Comparison of ENCODE assay signal across 33 mouse cellular contexts in genomic region chr11:6596616-6597015, GRCm38 (mm10). TPM values are rescaled to one million over a fixed set of nuclear protein-coding genes. Genes with fewer than 3 reads are reported as not detected.
DNase-seq lines count a peak whose midpoint lies in the region; ATAC-seq lines count a peak whose summit lies in the region.
"Had no signal": no experiment of that assay in that cellular context is flagged by ENCODE, and none has a peak within 500 bp of the region (broad histone marks: within the 10 kb centered on the region; RNA-seq: fewer than 3 reads in every experiment).

No protein-coding gene starts in this region.

- H3K27me3 ChIP-seq in forebrain, embryonic 12.5 days = peaks cover under 1% of the 10 kb centered on the region; the same call in 1 of the 2 replicates
- no peaks in the 10 kb centered on the region for H3K27me3 ChIP-seq in forebrain, embryonic 15.5 days
- no peaks in the 10 kb centered on the region for H3K27me3 ChIP-seq in hindbrain, embryonic 13.5 days
- no peaks in the 10 kb centered on the region for H3K27me3 ChIP-seq in hindbrain, embryonic 14.5 days (ENCODE audit: control insufficient read depth, insufficient read depth, low read length)
- no peaks in the 10 kb centered on the region for H3K27me3 ChIP-seq in midbrain, embryonic 13.5 days
- no peaks in the 10 kb centered on the region for H3K27me3 ChIP-seq in midbrain, embryonic 11.5 days (ENCODE audit: control insufficient read depth, insufficient read depth, low read length)
- no peaks in the 10 kb centered on the region for H3K27me3 ChIP-seq in midbrain, embryonic 16.5 days (ENCODE audit: control insufficient read depth, insufficient read depth, low read depth, low read length)
- H3K27me3 ChIP-seq: CH12.LX; embryonic facial prominence, embryonic 12.5 days; lung, embryonic 15.5 days; neural tube, embryonic 15.5 days; stomach, embryonic 15.5 days had no signal

- peaks cover 82% of the 10 kb centered on the region for H3K36me3 ChIP-seq in forebrain, embryonic 12.5 days (replicated peaks)
- H3K36me3 ChIP-seq in forebrain, embryonic 15.5 days = peaks cover 65% of the 10 kb centered on the region
- H3K36me3 ChIP-seq in hindbrain, embryonic 13.5 days = peaks cover 88% of the 10 kb centered on the region
- peaks cover 83% of the 10 kb centered on the region for H3K36me3 ChIP-seq in hindbrain, embryonic 14.5 days (replicated peaks; ENCODE audit: control insufficient read depth, insufficient read depth)
- H3K36me3 ChIP-seq in midbrain, embryonic 13.5 days = peaks cover 87% of the 10 kb centered on the region
- peaks cover 29% of the 10 kb centered on the region for H3K36me3 ChIP-seq in midbrain, embryonic 11.5 days (ENCODE audit: control insufficient read depth, insufficient read depth, low read length)
- peaks cover 27% of the 10 kb centered on the region for H3K36me3 ChIP-seq in midbrain, embryonic 16.5 days (ENCODE audit: control insufficient read depth, insufficient read depth, low read length)

- H3K27ac ChIP-seq in forebrain, embryonic 12.5 days = 0 out of 2 replicates have a peak overlapping the region, but pooled peaks have one; percentile 8
- H3K27ac ChIP-seq in forebrain, embryonic 15.5 days (replicated peaks) = no peak overlapping the region
- peak overlapping the region; percentile 89 for H3K27ac ChIP-seq in hindbrain, embryonic 13.5 days
- no peak overlapping the region for H3K27ac ChIP-seq in hindbrain, embryonic 14.5 days
- H3K27ac ChIP-seq in midbrain, embryonic 13.5 days = peak overlapping the region; percentile 88; the same call in 1 of the 2 replicates
- H3K27ac ChIP-seq in midbrain, embryonic 11.5 days (ENCODE audit: low read depth, low read length) = no peak overlapping the region
- peak overlapping the region; percentile 68; the same call in 1 of the 2 replicates for H3K27ac ChIP-seq in midbrain, embryonic 16.5 days (ENCODE audit: low read length)
- H3K27ac ChIP-seq: embryonic facial prominence, embryonic 12.5 days; heart, embryonic 10.5 days; heart, embryonic 15.5 days; lung, embryonic 15.5 days; stomach, embryonic 15.5 days had no signal

- 93% methylated on average over 3 of the region's 3 CpGs for whole genome bisulfite sequencing in forebrain, embryonic 12.5 days
- 80% methylated on average over 3 of the region's 3 CpGs for WGBS in forebrain, embryonic 15.5 days
- WGBS in hindbrain, embryonic 13.5 days = 90% methylated on average over 3 of the region's 3 CpGs
- 81% methylated on average over 3 of the region's 3 CpGs for WGBS in hindbrain, embryonic 14.5 days
- WGBS in midbrain, embryonic 13.5 days = 79% methylated on average over 3 of the region's 3 CpGs
- WGBS in midbrain, embryonic 11.5 days = 90% methylated on average over 3 of the region's 3 CpGs
- 88% methylated on average over 3 of the region's 3 CpGs for WGBS in midbrain, embryonic 16.5 days

- H3K4me1 ChIP-seq in forebrain, embryonic 12.5 days = peaks cover 34% of the 10 kb centered on the region
- peaks cover 26% of the 10 kb centered on the region for H3K4me1 ChIP-seq in forebrain, embryonic 15.5 days
- H3K4me1 ChIP-seq in hindbrain, embryonic 13.5 days (replicated peaks) = peaks cover 43% of the 10 kb centered on the region
- H3K4me1 ChIP-seq in hindbrain, embryonic 14.5 days (replicated peaks; ENCODE audit: control insufficient read depth, insufficient read depth, low read length) = peaks cover 35% of the 10 kb centered on the region
- peaks cover 43% of the 10 kb centered on the region for H3K4me1 ChIP-seq in midbrain, embryonic 13.5 days (replicated peaks)
- peaks cover 19% of the 10 kb centered on the region for H3K4me1 ChIP-seq in midbrain, embryonic 11.5 days (ENCODE audit: control insufficient read depth, insufficient read depth, low read length)
- H3K4me1 ChIP-seq in midbrain, embryonic 16.5 days (ENCODE audit: control insufficient read depth, insufficient read depth, low read length) = peaks cover 21% of the 10 kb centered on the region
- H3K4me1 ChIP-seq: stomach, embryonic 15.5 days had no signal

- H3K4me3 ChIP-seq in forebrain, embryonic 12.5 days (replicated peaks) = no peak overlapping the region
- no peak overlapping the region for H3K4me3 ChIP-seq in forebrain, embryonic 15.5 days
- no peak overlapping the region for H3K4me3 ChIP-seq in hindbrain, embryonic 13.5 days
- no peak overlapping the region for H3K4me3 ChIP-seq in hindbrain, embryonic 14.5 days (replicated peaks; ENCODE audit: low read length)
- no peak overlapping the region for H3K4me3 ChIP-seq in midbrain, embryonic 13.5 days (replicated peaks)
- no peak overlapping the region for H3K4me3 ChIP-seq in midbrain, embryonic 11.5 days (ENCODE audit: low read depth, low read length)
- no peak overlapping the region for H3K4me3 ChIP-seq in midbrain, embryonic 16.5 days (ENCODE audit: low read depth, low read length)
- H3K4me3 ChIP-seq: embryonic facial prominence, embryonic 12.5 days; heart, embryonic 10.5 days; heart, embryonic 15.5 days; lung, embryonic 15.5 days; neural tube, embryonic 15.5 days; stomach, embryonic 15.5 days had no signal

- H3K4me2 ChIP-seq in forebrain, embryonic 12.5 days = no peak overlapping the region
- H3K4me2 ChIP-seq in forebrain, embryonic 15.5 days (replicated peaks) = no peak overlapping the region
- no peak overlapping the region for H3K4me2 ChIP-seq in hindbrain, embryonic 13.5 days
- no peak overlapping the region for H3K4me2 ChIP-seq in hindbrain, embryonic 14.5 days (replicated peaks)
- H3K4me2 ChIP-seq in midbrain, embryonic 13.5 days (replicated peaks) = no peak overlapping the region
- no peak overlapping the region for H3K4me2 ChIP-seq in midbrain, embryonic 11.5 days
- no peak overlapping the region for H3K4me2 ChIP-seq in midbrain, embryonic 16.5 days (ENCODE audit: low read length)
- H3K4me2 ChIP-seq: embryonic facial prominence, embryonic 12.5 days; heart, embryonic 15.5 days; lung, embryonic 15.5 days; neural tube, embryonic 15.5 days; stomach, embryonic 15.5 days had no signal

- no peaks in the 10 kb centered on the region for H3K9me3 ChIP-seq in forebrain, embryonic 12.5 days
- no peaks in the 10 kb centered on the region for H3K9me3 ChIP-seq in forebrain, embryonic 15.5 days
- H3K9me3 ChIP-seq in hindbrain, embryonic 13.5 days = no peaks in the 10 kb centered on the region
- H3K9me3 ChIP-seq in hindbrain, embryonic 14.5 days (ENCODE audit: control insufficient read depth, low read length) = no peaks in the 10 kb centered on the region
- H3K9me3 ChIP-seq in midbrain, embryonic 13.5 days = no peaks in the 10 kb centered on the region
- no peaks in the 10 kb centered on the region for H3K9me3 ChIP-seq in midbrain, embryonic 11.5 days (ENCODE audit: control insufficient read depth, low read length)
- no peaks in the 10 kb centered on the region for H3K9me3 ChIP-seq in midbrain, embryonic 16.5 days (replicated peaks; ENCODE audit: control insufficient read depth, low read length, poor library complexity, severe bottlenecking)
- H3K9me3 ChIP-seq: embryonic facial prominence, embryonic 12.5 days; heart, embryonic 10.5 days; heart, embryonic 15.5 days; lung, embryonic 15.5 days; neural tube, embryonic 15.5 days; stomach, embryonic 15.5 days had no signal

- ATAC-seq in forebrain, embryonic 12.5 days (ENCODE audit: low FRiP score) = no peak
- no peak for ATAC-seq in forebrain, embryonic 15.5 days (replicated peaks)
- no peak for ATAC-seq in hindbrain, embryonic 13.5 days (ENCODE audit: low FRiP score)
- ATAC-seq in hindbrain, embryonic 14.5 days (ENCODE audit: low FRiP score) = no peak
- no peak for ATAC-seq in midbrain, embryonic 13.5 days
- no peak for ATAC-seq in midbrain, embryonic 11.5 days (ENCODE audit: low FRiP score)
- no peak for ATAC-seq in midbrain, embryonic 16.5 days
- ATAC-seq: activated CD4-positive, CD25-positive, alpha-beta regulatory T cell, adult 4 months; inflammation-experienced regulatory T-cells, adult 6 months had no signal

- no peak for DNase-seq in hindbrain, embryonic 14.5 days (ENCODE audit: low spot score)
- no peak for DNase-seq in midbrain, embryonic 11.5 days (ENCODE audit: low spot score, missing footprints)
- DNase-seq in thymus, postnatal 14 days = no peak
- DNase-seq: adrenal gland, adult 2 months; adrenal gland, postnatal 36 days; embryo, embryonic 11 days; gastrocnemius, postnatal 14 days; kidney, adult 11 months; kidney, postnatal 14 days; layer of hippocampus, adult 9-11 months; retina, postnatal 1 day; right cerebral cortex, postnatal 14 days had no signal

- H3K9ac ChIP-seq in forebrain, embryonic 12.5 days = no peak overlapping the region
- no peak overlapping the region for H3K9ac ChIP-seq in forebrain, embryonic 15.5 days (replicated peaks)
- no peak overlapping the region for H3K9ac ChIP-seq in hindbrain, embryonic 13.5 days
- H3K9ac ChIP-seq in hindbrain, embryonic 14.5 days = no peak overlapping the region
- H3K9ac ChIP-seq in midbrain, embryonic 13.5 days (replicated peaks) = no peak overlapping the region
- no peak overlapping the region for H3K9ac ChIP-seq in midbrain, embryonic 11.5 days (ENCODE audit: low read length)
- H3K9ac ChIP-seq in midbrain, embryonic 16.5 days (ENCODE audit: low read depth, low read length) = no peak overlapping the region
- H3K9ac ChIP-seq: embryonic facial prominence, embryonic 12.5 days; heart, embryonic 15.5 days; lung, embryonic 15.5 days; neural tube, embryonic 15.5 days; stomach, embryonic 15.5 days had no signal

RNA-seq across cellular contexts. Expression of gene Nacad, which starts 9.2 kb away (rescaled TPM):
- polyA plus RNA-seq in forebrain, embryonic 12.5 days (2016; fragmentation: Nextera tagmentation; extraction: Ambion mirVana) = 56.3 and 63.2 TPM in 2 replicates
- polyA plus RNA-seq in forebrain, embryonic 15.5 days (2015; fragmentation: Nextera tagmentation; extraction: Ambion mirVana) = 66.9 and 67.4 TPM in 2 replicates
- 87.6 and 90.0 TPM in 2 replicates for polyA plus RNA-seq in hindbrain, embryonic 13.5 days (2015; fragmentation: Nextera tagmentation; extraction: Ambion mirVana)
- 75.2 and 75.9 TPM in 2 replicates for polyA plus RNA-seq in hindbrain, embryonic 14.5 days (2014; fragmentation: Nextera tagmentation; extraction: Ambion mirVana)
- polyA plus RNA-seq in midbrain, embryonic 13.5 days (2015; fragmentation: Nextera tagmentation; extraction: Ambion mirVana) = 96.9 and 101 TPM in 2 replicates
- polyA plus RNA-seq in midbrain, embryonic 11.5 days (2014; fragmentation: Nextera tagmentation; extraction: Ambion mirVana) = 37.1 and 38.4 TPM in 2 replicates
- 85.0 and 89.0 TPM in 2 replicates for polyA plus RNA-seq in midbrain, embryonic 16.5 days (2015; fragmentation: Nextera tagmentation; extraction: Ambion mirVana)
- polyA plus RNA-seq: activated CD4-positive, CD25-positive, alpha-beta regulatory T cell, adult 4 months; inflammation-experienced regulatory T-cells, adult 6 months had no signal

RNA-seq across cellular contexts. Expression of gene Tbrg4, which starts 29.3 kb away (rescaled TPM):
- 46.7 and 48.7 TPM in 2 replicates for polyA plus RNA-seq in forebrain, embryonic 12.5 days (2016; fragmentation: Nextera tagmentation; extraction: Ambion mirVana)
- polyA plus RNA-seq in forebrain, embryonic 15.5 days (2015; fragmentation: Nextera tagmentation; extraction: Ambion mirVana) = 27.5 and 31.5 TPM in 2 replicates
- polyA plus RNA-seq in hindbrain, embryonic 13.5 days (2015; fragmentation: Nextera tagmentation; extraction: Ambion mirVana) = 29.2 and 34.0 TPM in 2 replicates
- 25.7 and 26.5 TPM in 2 replicates for polyA plus RNA-seq in hindbrain, embryonic 14.5 days (2014; fragmentation: Nextera tagmentation; extraction: Ambion mirVana)
- 34.6 and 35.5 TPM in 2 replicates for polyA plus RNA-seq in midbrain, embryonic 13.5 days (2015; fragmentation: Nextera tagmentation; extraction: Ambion mirVana)
- 35.5 and 38.3 TPM in 2 replicates for polyA plus RNA-seq in midbrain, embryonic 11.5 days (2014; fragmentation: Nextera tagmentation; extraction: Ambion mirVana)
- polyA plus RNA-seq in midbrain, embryonic 16.5 days (2015; fragmentation: Nextera tagmentation; extraction: Ambion mirVana) = 29.0 and 29.1 TPM in 2 replicates

RNA-seq across cellular contexts. Expression of gene Wap, which starts 41.8 kb away (rescaled TPM):
- polyA plus RNA-seq in forebrain, embryonic 12.5 days (2016; fragmentation: Nextera tagmentation; extraction: Ambion mirVana) = not detected in 2 replicates
- not detected in 2 replicates for polyA plus RNA-seq in forebrain, embryonic 15.5 days (2015; fragmentation: Nextera tagmentation; extraction: Ambion mirVana)
- not detected in 2 replicates for polyA plus RNA-seq in hindbrain, embryonic 13.5 days (2015; fragmentation: Nextera tagmentation; extraction: Ambion mirVana)
- polyA plus RNA-seq in hindbrain, embryonic 14.5 days (2014; fragmentation: Nextera tagmentation; extraction: Ambion mirVana) = not detected in 2 replicates
- polyA plus RNA-seq in midbrain, embryonic 13.5 days (2015; fragmentation: Nextera tagmentation; extraction: Ambion mirVana) = not detected in 2 replicates
- polyA plus RNA-seq in midbrain, embryonic 11.5 days (2014; fragmentation: Nextera tagmentation; extraction: Ambion mirVana) = not detected in 2 replicates
- polyA plus RNA-seq in midbrain, embryonic 16.5 days (2015; fragmentation: Nextera tagmentation; extraction: Ambion mirVana) = not detected in 2 replicates
- polyA plus RNA-seq: activated CD4-positive, CD25-positive, alpha-beta regulatory T cell, adult 4 months; adrenal gland, adult 2 months; brain, embryonic 14.5 days; C2C12; cerebellum, adult 2 months; embryonic facial prominence, embryonic 12.5 days; heart, embryonic 10.5 days; heart, embryonic 15.5 days; inflammation-experienced regulatory T-cells, adult 6 months; kidney, embryonic 14.5 days; limb, embryonic 11.5 days; liver, adult 2 months; lung, embryonic 15.5 days; neural tube, embryonic 15.5 days; stomach, embryonic 15.5 days; urinary bladder, adult 2 months had no signal

RNA-seq across cellular contexts. Expression of gene Ccm2, which starts 49.9 kb away (rescaled TPM):
- 89.9 and 90.7 TPM in 2 replicates for polyA plus RNA-seq in forebrain, embryonic 12.5 days (2016; fragmentation: Nextera tagmentation; extraction: Ambion mirVana)
- 104 and 107 TPM in 2 replicates for polyA plus RNA-seq in forebrain, embryonic 15.5 days (2015; fragmentation: Nextera tagmentation; extraction: Ambion mirVana)
- 94.1 and 99.0 TPM in 2 replicates for polyA plus RNA-seq in hindbrain, embryonic 13.5 days (2015; fragmentation: Nextera tagmentation; extraction: Ambion mirVana)
- 89.0 and 89.4 TPM in 2 replicates for polyA plus RNA-seq in hindbrain, embryonic 14.5 days (2014; fragmentation: Nextera tagmentation; extraction: Ambion mirVana)
- 82.4 and 87.8 TPM in 2 replicates for polyA plus RNA-seq in midbrain, embryonic 13.5 days (2015; fragmentation: Nextera tagmentation; extraction: Ambion mirVana)
- polyA plus RNA-seq in midbrain, embryonic 11.5 days (2014; fragmentation: Nextera tagmentation; extraction: Ambion mirVana) = 72.8 and 81.6 TPM in 2 replicates
- polyA plus RNA-seq in midbrain, embryonic 16.5 days (2015; fragmentation: Nextera tagmentation; extraction: Ambion mirVana) = 81.4 and 84.3 TPM in 2 replicates

Comparison
In these comparisons a context has a peak if more than half of its experiments do, and no peak if none do; other contexts are left out.
1. H3K27ac ChIP-seq: peak in forebrain, embryonic 12.5 days (single experiment), hindbrain, embryonic 13.5 days (single experiment), midbrain, embryonic 13.5 days (single experiment) and midbrain, embryonic 16.5 days (single experiment); none in forebrain, embryonic 15.5 days (single experiment), hindbrain, embryonic 14.5 days (single experiment) and midbrain, embryonic 11.5 days (single experiment).